13 mouse cellular contexts compared by ENCODE assay signal in genomic region chr13:63306768-63307167, GRCm38 (mm10).
A peak's percentile ranks its signal among the peaks of the same experiment; 100 is the strongest.
DNase-seq lines count a peak whose midpoint lies in the region; ATAC-seq lines count a peak whose summit lies in the region.
"Had no signal": no experiment of that assay in that cellular context is flagged by ENCODE, and none has a peak within 500 bp of the region (broad histone marks: within the 10 kb centered on the region; RNA-seq: fewer than 3 reads in every experiment).

No protein-coding gene starts in this region.

- no peak overlapping the region for H3K4me3 ChIP-seq in forebrain, embryonic 14.5 days (ENCODE audit: low read depth, low read length)
- H3K4me3 ChIP-seq in forebrain, embryonic 10.5 days = no peak overlapping the region
- H3K4me3 ChIP-seq in limb, embryonic 15.5 days = no peak overlapping the region
- H3K4me3 ChIP-seq: embryonic facial prominence, embryonic 15.5 days; liver, embryonic 13.5 days had no signal

- peaks cover 20% of the 10 kb centered on the region for H3K36me3 ChIP-seq in forebrain, embryonic 14.5 days (ENCODE audit: control insufficient read depth, insufficient read depth, low read length)
- peaks cover 55% of the 10 kb centered on the region for H3K36me3 ChIP-seq in forebrain, embryonic 10.5 days (replicated peaks)
- H3K36me3 ChIP-seq in limb, embryonic 15.5 days = peaks cover 49% of the 10 kb centered on the region

- no peak overlapping the region for H3K9ac ChIP-seq in forebrain, embryonic 14.5 days (ENCODE audit: low read length)
- H3K9ac ChIP-seq in limb, embryonic 15.5 days = no peak overlapping the region
- H3K9ac ChIP-seq: embryonic facial prominence, embryonic 15.5 days; liver, embryonic 13.5 days had no signal

- intact Hi-C loops in heart, postnatal 36 days (cut with DNase I) = no loop called here

- DNase-seq in forebrain, embryonic 14.5 days (ENCODE audit: low spot score) = peak; percentile 34
- no peak for DNase-seq in forebrain, embryonic 10.5 days (ENCODE audit: extremely low spot score, low spot score)
- peak; percentile 62 for DNase-seq in right cerebral cortex, adult 18-20 months
- no peak for DNase-seq in right cerebral cortex, postnatal 4 days
- no peak for DNase-seq in adrenal gland, adult 18-20 months (ENCODE audit: low spot score in 2 of 2)
- no peak for DNase-seq in heart, postnatal 36 days
- DNase-seq in urinary bladder, postnatal 14 days (ENCODE audit: low spot score) = no peak
- DNase-seq: gastrocnemius, postnatal 10 days; heart, postnatal 14 days; kidney, postnatal 10 days; liver, embryonic 13.5 days had no signal

- no peak overlapping the region for H3K4me2 ChIP-seq in forebrain, embryonic 14.5 days (ENCODE audit: low read length)
- no peak overlapping the region for H3K4me2 ChIP-seq in limb, embryonic 15.5 days
- H3K4me2 ChIP-seq: embryonic facial prominence, embryonic 15.5 days; liver, embryonic 13.5 days had no signal

- no peaks in the 10 kb centered on the region for H3K27me3 ChIP-seq in forebrain, embryonic 14.5 days (replicated peaks; ENCODE audit: control insufficient read depth, insufficient read depth, low read length)
- no peaks in the 10 kb centered on the region for H3K27me3 ChIP-seq in forebrain, embryonic 10.5 days (ENCODE audit: poor library complexity, severe bottlenecking)
- no peaks in the 10 kb centered on the region for H3K27me3 ChIP-seq in limb, embryonic 15.5 days
- H3K27me3 ChIP-seq: embryonic facial prominence, embryonic 15.5 days; liver, embryonic 13.5 days had no signal

- no peak overlapping the region for H3K27ac ChIP-seq in forebrain, embryonic 14.5 days (ENCODE audit: low read depth, low read length)
- H3K27ac ChIP-seq in forebrain, embryonic 10.5 days = no peak overlapping the region
- peak overlapping the region; percentile 22; the same call in 1 of the 2 replicates for H3K27ac ChIP-seq in limb, embryonic 15.5 days
- H3K27ac ChIP-seq: embryonic facial prominence, embryonic 15.5 days; liver, embryonic 13.5 days had no signal

- no peaks in the 10 kb centered on the region for H3K9me3 ChIP-seq in forebrain, embryonic 14.5 days (replicated peaks; ENCODE audit: control insufficient read depth, low read length)
- H3K9me3 ChIP-seq in forebrain, embryonic 10.5 days = no peaks in the 10 kb centered on the region
- H3K9me3 ChIP-seq in limb, embryonic 15.5 days = no peaks in the 10 kb centered on the region
- H3K9me3 ChIP-seq: embryonic facial prominence, embryonic 15.5 days; liver, embryonic 13.5 days had no signal

- 0 out of 2 replicates have a peak, but pooled peaks have one; percentile 45 for ATAC-seq in forebrain, embryonic 14.5 days
- ATAC-seq in limb, embryonic 15.5 days (ENCODE audit: insufficient number of reproducible peaks, low FRiP score, low TSS enrichment, low read depth) = no peak

- H3K4me1 ChIP-seq in forebrain, embryonic 14.5 days (ENCODE audit: control insufficient read depth, insufficient read depth, low read length) = no peaks in the 10 kb centered on the region
- peaks cover 24% of the 10 kb centered on the region for H3K4me1 ChIP-seq in forebrain, embryonic 10.5 days
- H3K4me1 ChIP-seq in limb, embryonic 15.5 days = peaks cover 38% of the 10 kb centered on the region

- WGBS in forebrain, embryonic 14.5 days = 79% methylated on average over 5 of the region's 5 CpGs
- WGBS in forebrain, embryonic 10.5 days = 91% methylated on average over 5 of the region's 5 CpGs
- 76% methylated on average over 5 of the region's 5 CpGs for WGBS in limb, embryonic 15.5 days

Comparison
In these comparisons a context has a peak if more than half of its experiments do, and no peak if none do; other contexts are left out.
1. DNase-seq: peak in forebrain, embryonic 14.5 days (single experiment) and right cerebral cortex, adult 18-20 months (single experiment); none in forebrain, embryonic 10.5 days (single experiment), right cerebral cortex, postnatal 4 days (single experiment), adrenal gland, adult 18-20 months (0 of 2), heart, postnatal 36 days (0 of 2) and urinary bladder, postnatal 14 days (single experiment).